8 mouse cellular contexts compared by ENCODE assay signal in the genomic region with DNA sequence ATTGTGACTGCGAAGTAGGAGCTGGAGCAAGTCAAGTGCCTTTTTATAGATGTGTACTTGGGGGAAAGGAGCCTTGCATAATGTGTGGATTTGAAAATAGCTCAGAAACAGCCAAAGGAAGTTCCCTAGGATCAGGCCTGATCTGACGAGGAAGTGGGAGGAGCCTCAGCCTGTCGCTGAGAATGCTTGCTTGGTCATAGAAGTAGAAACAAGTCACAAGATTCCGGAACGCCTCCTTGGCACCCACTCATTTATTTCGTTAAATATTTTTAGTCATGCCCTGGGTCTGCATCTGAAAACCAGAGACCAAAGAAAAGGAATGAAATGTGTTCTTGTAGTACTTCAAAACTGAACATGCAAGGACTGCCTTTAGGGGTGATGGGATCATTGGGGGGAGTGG. TPM values are rescaled to one million over a fixed set of nuclear protein-coding genes. Genes with fewer than 3 reads are reported as not detected.
DNase-seq lines count a peak whose midpoint lies in the region; ATAC-seq and TF ChIP-seq lines count a peak whose summit lies in the region.

No protein-coding gene starts in this region.

- intact Hi-C loops in left cerebral cortex, postnatal 14 days (cut with DNase I): no loop called here

- peak overlapping the region; percentile 77 for H3K4me3 ChIP-seq in layer of hippocampus, adult 2 months
- H3K4me3 ChIP-seq in bone marrow, adult 2 months (replicated peaks; ENCODE audit: control insufficient read depth, low read depth, low read length): no peak overlapping the region
- H3K4me3 ChIP-seq in forebrain, postnatal 0 days (ENCODE audit: low read depth, low read length): peak overlapping the region; percentile 55; the same call in 1 of the 2 replicates
- peak overlapping the region; percentile 54 for H3K4me3 ChIP-seq in hindbrain, embryonic 11.5 days (ENCODE audit: low read depth, low read length)
- peak overlapping the region; percentile 57; the same call in 1 of the 2 replicates for H3K4me3 ChIP-seq in stomach, embryonic 15.5 days (replicated peaks)

- no peak for TF ChIP-seq POLR2A in bone marrow, adult 2 months (IDR thresholded peaks at IDR 0.05; ENCODE audit: borderline replicate concordance, control insufficient read depth, low read depth, low read length)

- H3K4me2 ChIP-seq in forebrain, postnatal 0 days (ENCODE audit: low read depth): peak overlapping the region; percentile 84
- H3K4me2 ChIP-seq in hindbrain, embryonic 11.5 days (replicated peaks; ENCODE audit: low read depth, low read length): peak overlapping the region; percentile 79
- peak overlapping the region; percentile 90 for H3K4me2 ChIP-seq in stomach, embryonic 15.5 days

- H3K9me3 ChIP-seq in forebrain, postnatal 0 days (ENCODE audit: low read length): no peaks in the 10 kb centered on the region
- no peaks in the 10 kb centered on the region for H3K9me3 ChIP-seq in hindbrain, embryonic 11.5 days (ENCODE audit: control insufficient read depth, low read length)
- no peaks in the 10 kb centered on the region for H3K9me3 ChIP-seq in stomach, embryonic 15.5 days

- under 1% methylated on average over 6 of the region's 6 CpGs for WGBS in bone marrow, adult 2 months
- 41% methylated on average over 6 of the region's 6 CpGs for WGBS in forebrain, postnatal 0 days
- 49% methylated on average over 6 of the region's 6 CpGs for WGBS in hindbrain, embryonic 11.5 days
- WGBS in stomach, embryonic 15.5 days: 28% methylated on average over 6 of the region's 6 CpGs

- peaks cover 3% of the 10 kb centered on the region for H3K4me1 ChIP-seq in bone marrow, adult 2 months (ENCODE audit: control insufficient read depth, insufficient read depth, low read length)
- no peaks in the 10 kb centered on the region for H3K4me1 ChIP-seq in forebrain, postnatal 0 days (ENCODE audit: insufficient read depth)
- peaks cover 6% of the 10 kb centered on the region for H3K4me1 ChIP-seq in hindbrain, embryonic 11.5 days (replicated peaks; ENCODE audit: control insufficient read depth, insufficient read depth, low read length)
- peaks cover 35% of the 10 kb centered on the region for H3K4me1 ChIP-seq in stomach, embryonic 15.5 days

- no peak for TF ChIP-seq CTCF in layer of hippocampus, adult 2 months (conservative IDR thresholded peaks at IDR 0.05)
- no peak for TF ChIP-seq CTCF in bone marrow, adult 2 months (IDR thresholded peaks at IDR 0.05; ENCODE audit: control insufficient read depth, insufficient read depth, low read length)
- TF ChIP-seq CTCF in forebrain, postnatal 0 days (IDR thresholded peaks at IDR 0.05; ENCODE audit: low read depth): no peak

- no peak for ATAC-seq in forebrain, postnatal 0 days
- ATAC-seq in hindbrain, embryonic 11.5 days (ENCODE audit: low FRiP score): no peak
- ATAC-seq in megakaryocyte progenitor cell, adult 5-6 weeks (replicated peaks; ENCODE audit: poor library complexity): peak; percentile 36
- ATAC-seq in stomach, embryonic 15.5 days (ENCODE audit: insufficient read depth, low FRiP score, low read depth): no peak

- peaks cover 29% of the 10 kb centered on the region for H3K36me3 ChIP-seq in forebrain, postnatal 0 days (ENCODE audit: insufficient read depth)
- no peaks in the 10 kb centered on the region for H3K36me3 ChIP-seq in hindbrain, embryonic 11.5 days (ENCODE audit: control insufficient read depth, insufficient read depth, low read length)
- H3K36me3 ChIP-seq in stomach, embryonic 15.5 days: peaks cover 4% of the 10 kb centered on the region

- peak overlapping the region; percentile 91 for H3K27ac ChIP-seq in layer of hippocampus, adult 2 months
- peak overlapping the region; percentile 28; the same call in 1 of the 2 replicates for H3K27ac ChIP-seq in bone marrow, adult 2 months (ENCODE audit: control insufficient read depth, insufficient read depth, low read depth, low read length, poor library complexity)
- H3K27ac ChIP-seq in forebrain, postnatal 0 days (ENCODE audit: low read depth, low read length): peak overlapping the region; percentile 83
- H3K27ac ChIP-seq in hindbrain, embryonic 11.5 days (ENCODE audit: low read depth, low read length): no peak overlapping the region
- peak overlapping the region; percentile 98 for H3K27ac ChIP-seq in stomach, embryonic 15.5 days

- DNase-seq in layer of hippocampus, adult 2 months (ENCODE audit: low spot score in 2 of 2): peak; percentile 42 to 54
- DNase-seq in layer of hippocampus, adult 9-10 months (ENCODE audit: low spot score): no peak
- DNase-seq in forebrain, postnatal 0 days: peak; percentile 18
- peak; percentile 30 for DNase-seq in hindbrain, embryonic 11.5 days (ENCODE audit: low spot score)
- DNase-seq in left cerebral cortex, postnatal 14 days (ENCODE audit: low spot score in 2 of 2): peak; percentile 75 to 91

- no peaks in the 10 kb centered on the region for H3K27me3 ChIP-seq in forebrain, postnatal 0 days (ENCODE audit: insufficient read depth, low read length)
- H3K27me3 ChIP-seq in hindbrain, embryonic 11.5 days (ENCODE audit: control insufficient read depth, insufficient read depth, low read length): no peaks in the 10 kb centered on the region
- no peaks in the 10 kb centered on the region for H3K27me3 ChIP-seq in stomach, embryonic 15.5 days (replicated peaks)

- H3K9ac ChIP-seq in forebrain, postnatal 0 days: no peak overlapping the region
- H3K9ac ChIP-seq in hindbrain, embryonic 11.5 days (ENCODE audit: low read depth, low read length): no peak overlapping the region
- no peak overlapping the region; the same call in 1 of the 2 replicates for H3K9ac ChIP-seq in stomach, embryonic 15.5 days

RNA-seq across cellular contexts. Expression of a gene that starts 8.3 kb away (rescaled TPM):
- total RNA-seq in layer of hippocampus, adult 2 months (2021): 10 to 100 TPM; 31.3 to 32.8 TPM
- polyA plus RNA-seq in bone marrow, adult 2 months (2011; ENCODE audit: insufficient read depth, insufficient read length, low replicate concordance, missing spikeins): 9.6 and 20.3 TPM in 2 replicates
- 14.2 and 15.9 TPM in 2 replicates for total RNA-seq in forebrain, postnatal 0 days (2014; rRNA removed)
- polyA plus RNA-seq in forebrain, postnatal 0 days (2015; fragmentation: Nextera tagmentation; extraction: Ambion mirVana): 6.8 and 8.1 TPM in 2 replicates
- 4.8 and 5.0 TPM in 2 replicates for polyA plus RNA-seq in hindbrain, embryonic 11.5 days (2014; fragmentation: Nextera tagmentation; extraction: Ambion mirVana)
- 10 to 100 TPM; 31.5 to 32.0 TPM for total RNA-seq in left cerebral cortex, postnatal 14 days (2021)
- total RNA-seq in megakaryocyte progenitor cell, adult 5-6 weeks (2015): 13.1 and 15.0 TPM in 2 replicates
- 2.7 and 3.2 TPM in 2 replicates for total RNA-seq in megakaryocyte progenitor cell, adult 5-6 weeks (2017)
- 3.9 and 4.5 TPM in 2 replicates for polyA plus RNA-seq in stomach, embryonic 15.5 days (2015; fragmentation: Nextera tagmentation; extraction: Ambion mirVana)

RNA-seq across cellular contexts. Expression of a gene that starts 57.9 kb away (rescaled TPM):
- 10 to 100 TPM; 91.7 to 99.3 TPM for total RNA-seq in layer of hippocampus, adult 2 months (2021)
- 1.9 and 4.8 TPM in 2 replicates for polyA plus RNA-seq in bone marrow, adult 2 months (2011; ENCODE audit: insufficient read depth, insufficient read length, low replicate concordance, missing spikeins)
- 39.2 and 47.1 TPM in 2 replicates for total RNA-seq in forebrain, postnatal 0 days (2014; rRNA removed)
- 13.7 and 18.9 TPM in 2 replicates for polyA plus RNA-seq in forebrain, postnatal 0 days (2015; fragmentation: Nextera tagmentation; extraction: Ambion mirVana)
- 6.3 and 6.8 TPM in 2 replicates for polyA plus RNA-seq in hindbrain, embryonic 11.5 days (2014; fragmentation: Nextera tagmentation; extraction: Ambion mirVana)
- 10 to 100 TPM; 65.9 to 68.4 TPM for total RNA-seq in left cerebral cortex, postnatal 14 days (2021)
- total RNA-seq in megakaryocyte progenitor cell, adult 5-6 weeks (2015): 4.1 and 4.5 TPM in 2 replicates
- total RNA-seq in megakaryocyte progenitor cell, adult 5-6 weeks (2017): 3.7 and 6.9 TPM in 2 replicates
- 6.2 and 6.9 TPM in 2 replicates for polyA plus RNA-seq in stomach, embryonic 15.5 days (2015; fragmentation: Nextera tagmentation; extraction: Ambion mirVana)

RNA-seq across cellular contexts. Expression of a gene that starts 58.9 kb away (rescaled TPM):
- 10 to 100 TPM; 32.0 to 36.8 TPM for total RNA-seq in layer of hippocampus, adult 2 months (2021)
- polyA plus RNA-seq in bone marrow, adult 2 months (2011; ENCODE audit: insufficient read depth, insufficient read length, low replicate concordance, missing spikeins): 10.7 and 21.4 TPM in 2 replicates
- total RNA-seq in forebrain, postnatal 0 days (2014; rRNA removed): 32.7 and 33.2 TPM in 2 replicates
- polyA plus RNA-seq in forebrain, postnatal 0 days (2015; fragmentation: Nextera tagmentation; extraction: Ambion mirVana): 23.8 and 25.5 TPM in 2 replicates
- 43.1 and 45.5 TPM in 2 replicates for polyA plus RNA-seq in hindbrain, embryonic 11.5 days (2014; fragmentation: Nextera tagmentation; extraction: Ambion mirVana)
- total RNA-seq in left cerebral cortex, postnatal 14 days (2021): 10 to 100 TPM; 29.6 to 33.0 TPM
- total RNA-seq in megakaryocyte progenitor cell, adult 5-6 weeks (2015): 43.2 and 50.0 TPM in 2 replicates
- 67.8 and 96.1 TPM in 2 replicates for total RNA-seq in megakaryocyte progenitor cell, adult 5-6 weeks (2017)
- 43.3 and 48.3 TPM in 2 replicates for polyA plus RNA-seq in stomach, embryonic 15.5 days (2015; fragmentation: Nextera tagmentation; extraction: Ambion mirVana)
